Mouse (Mus musculus): ENCODE measurements at regions not wholly inside any gene's neighbourhood (a gene's known extent, or its start where the extent isn't known, plus 50 kb on each side); places are given as distances from the start of the nearest gene placed in this dataset.

DNA sequence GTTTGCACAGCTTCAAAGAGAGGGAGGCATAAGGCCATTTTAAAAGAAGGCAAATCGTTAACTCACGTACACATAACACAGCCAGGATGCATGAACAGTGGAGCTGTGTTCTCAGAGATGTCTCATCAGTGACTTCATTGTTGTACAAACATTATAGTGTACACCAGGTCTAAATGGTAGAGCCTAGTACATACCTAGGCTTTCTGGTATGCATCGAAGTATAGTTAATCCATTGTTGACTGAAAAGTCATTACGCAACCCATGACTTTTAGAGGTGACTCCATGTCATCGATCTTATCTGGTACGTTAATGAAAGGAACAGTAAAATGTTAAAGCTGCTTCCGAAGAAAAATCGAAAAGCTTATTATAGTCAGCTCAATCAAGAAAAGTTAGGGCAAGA lies 198.7 kb downstream of the Snx19 start:
- WGBS (ENCODE audit: insufficient replicate concordance), result 81% methylated on average over 8 of the region's 8 CpGs
- Histone ChIP-seq H3K27ac (ENCODE audit: low read depth, low read length) (no peak overlapping the region), H3K36me3 (ENCODE audit: control insufficient read depth, insufficient read depth, low read length) (no peaks in the 10 kb centered on the region), H3K4me2 (no peak overlapping the region), H3K9me3 (replicated peaks; ENCODE audit: control insufficient read depth, low read length) (no peaks in the 10 kb centered on the region), H3K9ac (ENCODE audit: low read depth, low read length) (no peak overlapping the region), H3K27me3 (ENCODE audit: control insufficient read depth, insufficient read depth, low read length) (no peaks in the 10 kb centered on the region), H3K4me1 (ENCODE audit: control insufficient read depth, insufficient read depth, low read length) (no peaks in the 10 kb centered on the region), H3K4me3 (ENCODE audit: low read depth, low read length) (no peak overlapping the region)
- no peak for ATAC-seq (replicated peaks; ENCODE audit: insufficient number of reproducible peaks, low FRiP score, low TSS enrichment)

DNA sequence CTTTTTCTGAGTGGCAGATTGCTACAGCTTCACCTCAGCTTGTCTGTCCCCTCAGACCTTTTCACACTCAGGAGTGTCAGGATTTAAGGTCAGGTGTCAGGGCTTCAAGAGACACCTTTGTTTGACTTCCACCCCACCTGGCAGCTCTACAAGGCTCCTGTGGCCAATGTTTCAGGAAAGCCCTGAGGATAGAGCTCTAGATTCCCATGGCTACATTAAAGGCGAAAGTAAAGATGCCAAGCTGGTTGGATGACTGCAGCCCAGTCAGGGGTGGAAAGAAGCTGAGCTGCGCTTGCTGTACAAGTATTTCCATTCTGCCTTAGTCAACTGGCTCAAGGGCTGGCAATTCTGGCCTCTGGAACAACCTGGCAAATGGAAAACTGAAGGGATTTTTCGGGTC lies 198.2 kb downstream of the Snx19 start:
- H3K4me3 ChIP-seq (ENCODE audit: low read depth, low read length), result no peak overlapping the region
- H3K9me3 ChIP-seq (replicated peaks; ENCODE audit: control insufficient read depth, low read length), result no peaks in the 10 kb centered on the region
- no peaks in the 10 kb centered on the region for H3K4me1 ChIP-seq (ENCODE audit: control insufficient read depth, insufficient read depth, low read length)
- no peak overlapping the region for H3K27ac ChIP-seq (ENCODE audit: low read depth, low read length)
- H3K9ac ChIP-seq (ENCODE audit: low read depth, low read length), result no peak overlapping the region
- 84% methylated on average over 3 of the region's 3 CpGs for WGBS (ENCODE audit: insufficient replicate concordance)
- no peak overlapping the region for H3K4me2 ChIP-seq
- no peak for ATAC-seq (replicated peaks; ENCODE audit: insufficient number of reproducible peaks, low FRiP score, low TSS enrichment)
- no peaks in the 10 kb centered on the region for H3K36me3 ChIP-seq (ENCODE audit: control insufficient read depth, insufficient read depth, low read length)
- no peaks in the 10 kb centered on the region for H3K27me3 ChIP-seq (ENCODE audit: control insufficient read depth, insufficient read depth, low read length)

DNA sequence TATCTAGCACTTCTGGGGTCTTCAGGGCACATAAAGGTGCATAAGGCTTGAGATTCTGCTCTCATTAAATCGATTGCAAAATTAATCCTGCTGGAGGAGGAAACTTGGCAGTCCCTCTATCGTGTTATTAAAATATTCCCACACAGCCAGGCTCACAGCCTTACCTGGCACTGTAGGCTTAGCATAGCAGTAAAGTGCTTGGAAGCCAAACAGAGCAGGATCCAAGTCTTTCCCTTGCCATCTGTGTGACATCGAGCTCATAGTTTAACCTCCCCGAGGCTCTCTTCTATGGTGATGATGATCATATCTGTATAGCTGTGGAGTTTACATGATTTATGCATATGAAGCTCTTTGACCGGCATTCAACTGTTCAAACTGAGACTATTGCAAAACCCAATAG lies 197.6 kb downstream of the Snx19 start:
- Histone ChIP-seq H3K4me3 (ENCODE audit: low read depth, low read length) (no peak overlapping the region), H3K36me3 (ENCODE audit: control insufficient read depth, insufficient read depth, low read length) (no peaks in the 10 kb centered on the region), H3K9me3 (replicated peaks; ENCODE audit: control insufficient read depth, low read length) (no peaks in the 10 kb centered on the region), H3K9ac (ENCODE audit: low read depth, low read length) (no peak overlapping the region), H3K27ac (ENCODE audit: low read depth, low read length) (no peak overlapping the region), H3K27me3 (ENCODE audit: control insufficient read depth, insufficient read depth, low read length) (no peaks in the 10 kb centered on the region), H3K4me2 (no peak overlapping the region), H3K4me1 (ENCODE audit: control insufficient read depth, insufficient read depth, low read length) (no peaks in the 10 kb centered on the region)
- ATAC-seq (replicated peaks; ENCODE audit: insufficient number of reproducible peaks, low FRiP score, low TSS enrichment), result no peak
- WGBS (ENCODE audit: insufficient replicate concordance), result 82% methylated on average over 5 of the region's 5 CpGs

DNA sequence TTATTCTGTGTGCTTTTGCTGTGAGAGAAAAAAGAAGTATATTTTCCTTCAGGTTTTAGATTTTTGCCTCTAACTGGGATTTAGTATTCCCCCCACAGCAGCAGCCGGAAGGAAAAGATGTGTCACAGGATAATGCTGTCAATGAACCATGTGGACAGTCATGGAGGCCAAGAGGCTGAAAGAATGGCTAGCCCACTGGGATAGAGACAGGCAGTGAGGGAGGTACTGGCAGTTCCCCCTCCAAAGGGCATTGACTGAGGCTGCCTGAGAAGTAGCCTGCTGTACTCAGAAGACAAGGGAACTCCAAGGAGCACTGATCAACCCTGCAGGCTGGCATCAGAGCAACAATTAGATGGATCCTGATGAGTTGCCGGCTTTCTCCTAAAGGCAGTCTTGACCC lies 192.4 kb downstream of the Snx19 start:
- ATAC-seq (replicated peaks; ENCODE audit: insufficient number of reproducible peaks, low FRiP score, low TSS enrichment), result no peak

DNA sequence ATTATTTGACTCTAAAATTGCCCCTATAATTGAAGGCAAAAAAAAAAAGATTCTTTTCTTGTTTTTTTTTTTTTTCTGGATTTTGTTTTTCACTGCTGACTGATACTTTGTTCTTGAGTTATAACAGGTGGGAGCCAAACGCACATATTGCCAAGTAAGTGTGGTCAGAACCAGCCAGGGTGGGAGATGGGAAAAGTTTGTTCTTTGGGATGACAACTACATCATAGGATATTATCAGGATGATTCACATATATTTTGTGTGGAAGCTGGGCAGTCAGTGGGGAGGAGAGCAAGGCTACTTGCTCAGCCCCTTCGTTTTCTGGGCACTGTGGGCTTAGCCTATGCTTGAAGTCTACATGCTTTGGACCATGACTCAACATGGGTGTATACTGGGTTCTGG lies 191.3 kb downstream of the Snx19 start:
- H3K36me3 ChIP-seq (ENCODE audit: control insufficient read depth, insufficient read depth, low read length), result no peaks in the 10 kb centered on the region
- H3K27ac ChIP-seq (ENCODE audit: low read depth, low read length), result no peak overlapping the region
- no peaks in the 10 kb centered on the region for H3K27me3 ChIP-seq (ENCODE audit: control insufficient read depth, insufficient read depth, low read length)
- no peaks in the 10 kb centered on the region for H3K4me1 ChIP-seq (ENCODE audit: control insufficient read depth, insufficient read depth, low read length)
- no peak overlapping the region for H3K4me2 ChIP-seq
- ATAC-seq (replicated peaks; ENCODE audit: insufficient number of reproducible peaks, low FRiP score, low TSS enrichment), result no peak
- H3K4me3 ChIP-seq (ENCODE audit: low read depth, low read length), result no peak overlapping the region
- no peaks in the 10 kb centered on the region for H3K9me3 ChIP-seq (replicated peaks; ENCODE audit: control insufficient read depth, low read length)
- WGBS (ENCODE audit: insufficient replicate concordance), result 72% methylated on average over 2 of the region's 2 CpGs
- H3K9ac ChIP-seq (ENCODE audit: low read depth, low read length), result no peak overlapping the region

More for the DNA sequence above, 192.4 kb downstream of the Snx19 start:
- Histone ChIP-seq H3K4me1 (ENCODE audit: control insufficient read depth, insufficient read depth, low read length) (no peaks in the 10 kb centered on the region), H3K9me3 (replicated peaks; ENCODE audit: control insufficient read depth, low read length) (no peaks in the 10 kb centered on the region), H3K9ac (ENCODE audit: low read depth, low read length) (no peak overlapping the region), H3K4me2 (no peak overlapping the region), H3K36me3 (ENCODE audit: control insufficient read depth, insufficient read depth, low read length) (no peaks in the 10 kb centered on the region), H3K4me3 (ENCODE audit: low read depth, low read length) (no peak overlapping the region), H3K27ac (ENCODE audit: low read depth, low read length) (no peak overlapping the region), H3K27me3 (ENCODE audit: control insufficient read depth, insufficient read depth, low read length) (no peaks in the 10 kb centered on the region)
- 82% methylated on average over 2 of the region's 2 CpGs for WGBS (ENCODE audit: insufficient replicate concordance)

DNA sequence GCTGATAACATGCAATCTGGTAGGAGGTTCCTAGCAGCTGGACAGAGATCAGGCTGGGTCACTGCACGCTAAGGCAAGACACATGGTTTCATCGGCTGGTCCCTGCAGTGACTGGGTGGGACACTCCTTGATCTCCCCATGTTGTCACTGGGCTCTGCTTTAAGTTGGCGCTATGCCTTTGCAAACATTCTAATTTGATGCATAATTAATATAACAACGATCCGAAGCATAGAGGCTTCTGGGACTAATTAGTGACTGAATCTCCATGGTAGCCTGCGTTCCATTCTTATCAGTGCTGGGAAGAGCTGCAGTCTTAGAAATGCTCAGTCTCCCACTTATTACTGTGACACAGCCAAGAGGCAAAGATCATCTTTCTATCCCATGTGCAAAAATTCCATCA lies 186.8 kb downstream of the Snx19 start:
- H3K27me3 ChIP-seq (ENCODE audit: control insufficient read depth, insufficient read depth, low read length), result no peaks in the 10 kb centered on the region
- no peak overlapping the region for H3K4me2 ChIP-seq
- H3K9ac ChIP-seq (ENCODE audit: low read depth, low read length), result no peak overlapping the region
- H3K27ac ChIP-seq (ENCODE audit: low read depth, low read length), result no peak overlapping the region
- ATAC-seq (replicated peaks; ENCODE audit: insufficient number of reproducible peaks, low FRiP score, low TSS enrichment), result no peak
- 53% methylated on average over 6 of the region's 6 CpGs for WGBS (ENCODE audit: insufficient replicate concordance)
- H3K4me1 ChIP-seq (ENCODE audit: control insufficient read depth, insufficient read depth, low read length), result no peaks in the 10 kb centered on the region
- H3K4me3 ChIP-seq (ENCODE audit: low read depth, low read length), result no peak overlapping the region
- H3K9me3 ChIP-seq (replicated peaks; ENCODE audit: control insufficient read depth, low read length), result no peaks in the 10 kb centered on the region
- no peaks in the 10 kb centered on the region for H3K36me3 ChIP-seq (ENCODE audit: control insufficient read depth, insufficient read depth, low read length)

DNA sequence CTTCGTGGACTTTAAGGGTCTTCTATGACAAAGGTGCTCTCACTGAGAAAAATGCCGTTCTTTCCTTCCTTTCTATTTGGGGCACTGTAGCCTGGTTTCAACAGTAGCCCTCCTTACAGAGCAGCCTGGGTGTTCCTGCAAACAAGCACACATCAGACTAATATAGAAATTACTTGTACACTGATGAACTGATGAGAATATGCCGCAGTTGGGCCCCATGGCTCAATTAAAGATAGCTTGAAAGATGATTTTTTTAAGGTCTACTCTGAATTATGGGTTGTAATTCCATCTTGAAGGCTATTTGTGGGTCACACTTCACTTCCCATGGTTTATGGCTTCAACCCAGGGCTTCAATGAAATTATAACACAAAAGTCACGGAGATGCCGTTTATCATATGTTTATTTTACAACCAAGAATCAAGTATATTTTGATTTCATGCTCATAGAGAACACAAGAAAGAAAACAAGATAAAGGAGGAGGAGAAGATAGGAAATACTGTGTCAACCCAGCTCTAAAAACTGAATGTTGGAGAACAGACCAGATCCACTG lies 186.2 kb downstream of the Snx19 start:
- WGBS (ENCODE audit: insufficient replicate concordance), result 74% methylated on average over 5 of the region's 5 CpGs
- Histone ChIP-seq H3K27me3 (ENCODE audit: control insufficient read depth, insufficient read depth, low read length) (no peaks in the 10 kb centered on the region), H3K4me3 (ENCODE audit: low read depth, low read length) (no peak overlapping the region), H3K27ac (ENCODE audit: low read depth, low read length) (no peak overlapping the region), H3K36me3 (ENCODE audit: control insufficient read depth, insufficient read depth, low read length) (no peaks in the 10 kb centered on the region), H3K9ac (ENCODE audit: low read depth, low read length) (no peak overlapping the region), H3K9me3 (replicated peaks; ENCODE audit: control insufficient read depth, low read length) (no peaks in the 10 kb centered on the region), H3K4me2 (no peak overlapping the region), H3K4me1 (ENCODE audit: control insufficient read depth, insufficient read depth, low read length) (no peaks in the 10 kb centered on the region)
- no peak for ATAC-seq (replicated peaks; ENCODE audit: insufficient number of reproducible peaks, low FRiP score, low TSS enrichment)

DNA sequence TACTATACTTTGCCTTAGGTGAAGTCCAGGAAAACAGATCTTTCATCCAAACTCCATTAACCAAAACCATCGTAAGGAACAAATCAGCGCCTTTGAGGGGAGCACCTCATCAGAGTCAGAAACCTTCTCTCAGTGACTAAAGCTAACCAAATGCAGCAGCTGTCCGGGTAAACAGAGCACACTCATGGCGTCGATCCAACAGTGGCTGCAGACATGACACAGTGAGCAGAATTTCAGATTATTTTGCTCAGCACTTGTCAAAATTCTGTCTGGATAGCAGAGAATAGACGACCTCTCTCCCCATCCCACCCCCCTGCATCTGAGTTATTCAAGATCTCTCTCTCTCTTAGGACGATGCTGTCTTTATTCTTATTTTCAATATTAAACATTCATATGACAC lies 183.4 kb downstream of the Snx19 start:
- no peak overlapping the region for H3K27ac ChIP-seq (ENCODE audit: low read depth, low read length)
- no peak overlapping the region for H3K9ac ChIP-seq (ENCODE audit: low read depth, low read length)
- 71% methylated on average over 7 of the region's 7 CpGs for WGBS (ENCODE audit: insufficient replicate concordance)
- H3K36me3 ChIP-seq (ENCODE audit: control insufficient read depth, insufficient read depth, low read length), result no peaks in the 10 kb centered on the region
- no peak overlapping the region for H3K4me2 ChIP-seq
- H3K27me3 ChIP-seq (ENCODE audit: control insufficient read depth, insufficient read depth, low read length), result no peaks in the 10 kb centered on the region
- ATAC-seq (replicated peaks; ENCODE audit: insufficient number of reproducible peaks, low FRiP score, low TSS enrichment), result no peak
- H3K9me3 ChIP-seq (replicated peaks; ENCODE audit: control insufficient read depth, low read length), result no peaks in the 10 kb centered on the region
- H3K4me1 ChIP-seq (ENCODE audit: control insufficient read depth, insufficient read depth, low read length), result no peaks in the 10 kb centered on the region
- no peak overlapping the region for H3K4me3 ChIP-seq (ENCODE audit: low read depth, low read length)

DNA sequence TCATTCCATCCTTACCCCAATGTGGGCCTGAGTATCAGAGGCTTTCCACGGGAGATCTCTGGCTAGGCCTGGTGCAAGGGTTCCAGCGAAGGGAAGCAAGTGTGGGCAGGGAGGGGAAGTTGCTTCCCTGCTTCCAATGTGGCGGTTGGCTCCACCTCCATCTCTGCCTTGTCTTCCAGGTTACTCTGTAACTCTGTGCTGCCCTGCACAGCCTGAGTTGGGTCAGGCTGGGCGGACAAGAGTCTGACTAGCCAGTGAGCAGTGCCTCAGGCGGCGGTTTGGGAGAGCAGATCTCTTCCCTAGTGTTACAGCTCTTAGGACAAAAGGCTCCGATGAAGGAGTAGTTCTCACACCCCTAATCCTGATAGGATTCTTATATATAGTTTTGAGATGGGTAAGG lies 172.8 kb downstream of the Snx19 start:
- Histone ChIP-seq H3K27me3 (ENCODE audit: control insufficient read depth, insufficient read depth, low read length) (no peaks in the 10 kb centered on the region), H3K9ac (ENCODE audit: low read depth, low read length) (no peak overlapping the region), H3K36me3 (ENCODE audit: control insufficient read depth, insufficient read depth, low read length) (no peaks in the 10 kb centered on the region), H3K4me3 (ENCODE audit: low read depth, low read length) (no peak overlapping the region), H3K27ac (ENCODE audit: low read depth, low read length) (no peak overlapping the region), H3K9me3 (replicated peaks; ENCODE audit: control insufficient read depth, low read length) (no peaks in the 10 kb centered on the region), H3K4me2 (no peak overlapping the region), H3K4me1 (ENCODE audit: control insufficient read depth, insufficient read depth, low read length) (no peaks in the 10 kb centered on the region)
- ATAC-seq (replicated peaks; ENCODE audit: insufficient number of reproducible peaks, low FRiP score, low TSS enrichment), result no peak
- 71% methylated on average over 7 of the region's 7 CpGs for WGBS (ENCODE audit: insufficient replicate concordance)

Data from heart, embryonic 11.5 days (tissue).